Mouse (Mus musculus) brown adipose tissue, adult 24 weeks (tissue): ENCODE data around the gene Foxa3. TPM values are rescaled to one million over a fixed set of nuclear protein-coding genes. Genes with fewer than 3 reads are reported as not detected.

Source experiments
- H3K27ac ChIP-seq: fragments of 200-500 bp; replicated peaks from 2 replicates; pipeline ENCODE4 v1.5.1; 2012; ENCODE audit warnings: low read depth, mild to moderate bottlenecking, low read length
- H3K4me1 ChIP-seq: fragments of 200-500 bp; 2 replicates; pipeline ENCODE4 v1.6.1; 2012; ENCODE audit warnings: low read length, mixed read lengths; ENCODE audit not compliant: control insufficient read depth, insufficient read depth, insufficient read length
- H3K4me3 ChIP-seq: fragments of 200-500 bp; 2 replicates; pipeline ENCODE4 v1.5.1; 2012; ENCODE audit warnings: low read depth, mild to moderate bottlenecking, low read length, moderate library complexity; ENCODE audit not compliant: insufficient read depth
- polyA plus RNA-seq: library from polyadenylated mRNA; stranded (reverse); fragments of >200 nt; gene quantifications from 2 replicates; pipeline ENCODE4 v1.2.4, GENCODE M21; 2012; ENCODE audit not compliant: missing spikeins, insufficient read depth, insufficient read length

The Foxa3 gene
- polyA plus RNA-seq, 1 experiment: not detected

GRCm38 (mm10) chr7:19049252-19049651 lies 25.9 kb upstream of the Foxa3 start:
- Histone ChIP-seq H3K4me1 (0 out of 2 replicates have a peak, but pooled peaks cover 3% of the 10 kb centered on the region), H3K4me3 (no peak overlapping the region)

GRCm38 (mm10) chr7:19048006-19048527 lies 24.7 kb upstream of the Foxa3 start:
- Histone ChIP-seq H3K4me1 (0 out of 2 replicates have a peak, but pooled peaks cover 3% of the 10 kb centered on the region), H3K4me3 (no peak overlapping the region), H3K27ac (no peak overlapping the region)

More at GRCm38 (mm10) chr7:19049252-19049651, 25.9 kb upstream of the Foxa3 start:
- H3K27ac ChIP-seq: no peak overlapping the region

- H3K4me3 ChIP-seq: no peak overlapping the region
- no peak overlapping the region for H3K27ac ChIP-seq
These were observed 23.1 kb upstream of the Foxa3 start for GRCm38 (mm10) chr7:19046286-19047069.

GRCm38 (mm10) chr7:19044616-19045015 lies 21.3 kb upstream of the Foxa3 start:
- Histone ChIP-seq H3K27ac (no peak overlapping the region), H3K4me3 (no peak overlapping the region), H3K4me1 (no peaks in the 10 kb centered on the region)

More at GRCm38 (mm10) chr7:19046286-19047069, 23.1 kb upstream of the Foxa3 start:
- H3K4me1 ChIP-seq: 0 out of 2 replicates have a peak, but pooled peaks cover 3% of the 10 kb centered on the region

GRCm38 (mm10) chr7:19031641-19032040 lies 8.3 kb upstream of the Foxa3 start:
- Histone ChIP-seq H3K4me1 (0 out of 2 replicates have a peak, but pooled peaks cover 2% of the 10 kb centered on the region), H3K4me3 (no peak overlapping the region), H3K27ac (peak overlapping the region; percentile 73)

- Histone ChIP-seq H3K27ac (no peak overlapping the region), H3K4me1 (peaks cover 2% of the 10 kb centered on the region; the same call in 1 of the 2 replicates), H3K4me3 (no peak overlapping the region)
These were observed 5.8 kb upstream of the Foxa3 start for GRCm38 (mm10) chr7:19029084-19029653.

- Histone ChIP-seq H3K4me3 (no peak overlapping the region), H3K27ac (no peak overlapping the region), H3K4me1 (peaks cover 2% of the 10 kb centered on the region; the same call in 1 of the 2 replicates)
These were observed 4.7 kb upstream of the Foxa3 start for GRCm38 (mm10) chr7:19028067-19028466.

GRCm38 (mm10) chr7:19024581-19025255 lies 1.4 kb upstream of the Foxa3 start:
- no peak overlapping the region for H3K27ac ChIP-seq

GRCm38 (mm10) chr7:19024096-19024506 lies 763 bp upstream of the Foxa3 start, which contains the start of gene Sympk:
Gene Sympk, plus strand, starts transcription at chr7:19024377.
- H3K4me3 ChIP-seq: peak within 1 kb of the TSS; percentile 91
- H3K27ac ChIP-seq: no peak within 1 kb of the TSS
- peaks cover 2% of the 10 kb centered on the region; the same call in 1 of the 2 replicates for H3K4me1 ChIP-seq

More at GRCm38 (mm10) chr7:19024581-19025255, 1.4 kb upstream of the Foxa3 start:
- H3K4me3 ChIP-seq: peak overlapping the region; percentile 91
- peaks cover 2% of the 10 kb centered on the region; the same call in 1 of the 2 replicates for H3K4me1 ChIP-seq

GRCm38 (mm10) chr7:19022189-19022958 lies 964 bp downstream of the Foxa3 start:
- Histone ChIP-seq H3K4me3 (no peak overlapping the region), H3K27ac (no peak overlapping the region), H3K4me1 (no peaks in the 10 kb centered on the region; the same call in 1 of the 2 replicates)

- H3K4me1 ChIP-seq: no peaks in the 10 kb centered on the region; the same call in 1 of the 2 replicates
- no peak overlapping the region for H3K27ac ChIP-seq
- no peak overlapping the region for H3K4me3 ChIP-seq
These were observed 2.3 kb downstream of the Foxa3 start for GRCm38 (mm10) chr7:19021048-19021447.

GRCm38 (mm10) chr7:19017909-19018308 lies 5.4 kb downstream of the Foxa3 start:
- Histone ChIP-seq H3K4me1 (no peaks in the 10 kb centered on the region), H3K27ac (no peak overlapping the region), H3K4me3 (no peak overlapping the region)

GRCm38 (mm10) chr7:19016042-19016441 lies 7.3 kb downstream of the Foxa3 start:
- Histone ChIP-seq H3K4me1 (no peaks in the 10 kb centered on the region), H3K4me3 (no peak overlapping the region), H3K27ac (no peak overlapping the region)

- Histone ChIP-seq H3K4me1 (no peaks in the 10 kb centered on the region), H3K4me3 (no peak overlapping the region), H3K27ac (no peak overlapping the region)
These were observed 8.9 kb downstream of the Foxa3 start for GRCm38 (mm10) chr7:19014452-19014851.
